Mouse (Mus musculus) forebrain, embryonic 16.5 days (tissue): Measurements from ENCODE around the gene Akt1s1. TPM values are rescaled to one million over a fixed set of nuclear protein-coding genes. Genes with fewer than 3 reads are reported as not detected.

ENCODE experiments used
- ATAC-seq: fragments of 200-750 bp; cut with Nextera tagmentation; 2 replicates; pipeline ENCODE4 v1.8.0; 2017; ENCODE audit warnings: mild to moderate bottlenecking, moderate library complexity
- H3K27ac ChIP-seq: fragments of 300-500 bp; sonication (generic); 2 replicates; pipeline ENCODE4 v1.5.1; 2014; ENCODE audit warnings: low read length, control low read depth
- H3K27me3 ChIP-seq: fragments of 300-500 bp; sonication (generic); replicated peaks from 2 replicates; pipeline ENCODE4 v1.6.1; 2014; ENCODE audit warnings: low read length; ENCODE audit not compliant: control insufficient read depth, insufficient read depth
- H3K36me3 ChIP-seq: fragments of 300-500 bp; sonication (generic); 2 replicates; pipeline ENCODE4 v1.6.1; 2014; ENCODE audit not compliant: control insufficient read depth, insufficient read depth
- H3K4me1 ChIP-seq: fragments of 300-500 bp; sonication (generic); replicated peaks from 2 replicates; pipeline ENCODE4 v1.6.1; 2014; ENCODE audit warnings: low read length; ENCODE audit not compliant: control insufficient read depth, insufficient read depth
- H3K4me2 ChIP-seq: fragments of 300-500 bp; sonication (generic); 2 replicates; pipeline ENCODE4 v1.6.1; 2014; ENCODE audit warnings: mild to moderate bottlenecking, low read length, control low read depth
- H3K4me3 ChIP-seq: fragments of 300-500 bp; sonication (generic); replicated peaks from 2 replicates; pipeline ENCODE4 v1.5.1; 2014; ENCODE audit warnings: mild to moderate bottlenecking, low read length, control low read depth
- H3K9ac ChIP-seq: fragments of 300-500 bp; sonication (generic); replicated peaks from 2 replicates; pipeline ENCODE4 v1.6.1; 2014; ENCODE audit warnings: low read depth, low read length, control low read depth
- H3K9me3 ChIP-seq: fragments of 300-500 bp; sonication (generic); 2 replicates; pipeline ENCODE4 v1.6.1; 2016; ENCODE audit warnings: low read length; ENCODE audit not compliant: control insufficient read depth
- WGBS: fragments of 180-500 bp; shearing (Covaris S2); extraction: QIAGEN DNeasy Blood & Tissue Kit; methylation state at CpG from one replicate; pipeline ENCODE4 v1.1.7; 2014; 5-methylcytosine and 5-hydroxymethylcytosine counted together
- polyA plus RNA-seq: library from polyadenylated mRNA; unstranded; fragments of >200 nt; fragmentation: Nextera tagmentation; extraction: Ambion mirVana; gene quantifications from 2 replicates; pipeline ENCODE4 v1.2.1, GENCODE M21; 2015

The Akt1s1 gene
- polyA plus RNA-seq: 103 and 110 TPM in 2 replicates

DNA sequence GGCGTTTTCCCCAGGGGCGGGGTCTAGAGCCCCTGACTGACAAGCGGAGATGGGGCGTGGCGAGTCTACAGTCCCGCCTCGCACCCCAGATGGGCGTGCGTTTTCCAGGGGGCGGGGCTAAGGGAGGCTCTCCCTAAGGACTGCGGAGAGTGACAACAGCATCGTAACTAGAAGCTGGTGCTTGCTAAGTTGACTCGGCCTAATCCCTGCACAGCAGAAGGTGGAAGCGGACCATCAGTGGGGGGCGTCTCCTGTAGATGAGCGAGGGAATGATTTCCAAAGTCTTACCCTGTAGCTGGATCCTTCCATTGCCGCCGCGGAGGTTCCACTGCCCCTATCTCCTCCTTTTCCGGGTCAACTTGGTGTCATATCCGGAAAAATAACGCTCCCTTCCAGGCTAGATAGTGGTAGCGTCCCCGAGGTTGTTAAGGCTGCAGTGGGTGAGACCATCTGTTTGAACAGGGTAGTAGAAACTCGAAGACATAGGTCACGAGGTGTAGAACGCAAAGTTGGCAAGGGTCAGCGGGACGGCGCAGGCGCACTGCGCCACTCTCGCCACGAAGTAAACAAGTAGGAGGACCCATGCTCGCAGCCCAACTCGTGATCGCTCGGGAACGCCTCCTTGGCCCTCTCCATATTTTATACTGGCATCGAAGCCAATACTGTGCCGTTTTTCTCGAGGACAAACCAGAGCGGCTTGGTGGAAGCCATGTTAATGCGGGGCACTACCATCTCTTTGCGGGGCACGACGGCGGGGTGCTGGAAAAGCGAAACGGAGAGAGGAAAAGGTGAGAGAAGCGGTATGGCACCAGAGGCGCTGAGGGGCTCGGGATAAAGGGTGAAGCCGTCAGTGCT lies at the start of gene Akt1s1, which contains the start of gene Tbc1d17:
TSS of gene Akt1s1 (plus strand) at position 431 of the 855 bp plus-strand sequence.
TSS of gene Tbc1d17 (minus strand) at position 519 of the 855 bp plus-strand sequence.
- no peaks in the 10 kb centered on the region for H3K9me3 ChIP-seq
- H3K36me3 ChIP-seq: peaks cover 15% of the 10 kb centered on the region
- WGBS: under 1% methylated on average over 54 of the region's 54 CpGs
- H3K4me3 ChIP-seq: peak within 1 kb of the TSS; percentile 71
- peak within 1 kb of the TSS; percentile 80 for H3K9ac ChIP-seq
- H3K4me1 ChIP-seq: peaks cover 25% of the 10 kb centered on the region
- peak within 1 kb of the TSS; percentile 74 for H3K4me2 ChIP-seq
- ATAC-seq: peak; percentile 87
- no peaks in the 10 kb centered on the region for H3K27me3 ChIP-seq
- H3K27ac ChIP-seq: peak within 1 kb of the TSS; percentile 99

DNA sequence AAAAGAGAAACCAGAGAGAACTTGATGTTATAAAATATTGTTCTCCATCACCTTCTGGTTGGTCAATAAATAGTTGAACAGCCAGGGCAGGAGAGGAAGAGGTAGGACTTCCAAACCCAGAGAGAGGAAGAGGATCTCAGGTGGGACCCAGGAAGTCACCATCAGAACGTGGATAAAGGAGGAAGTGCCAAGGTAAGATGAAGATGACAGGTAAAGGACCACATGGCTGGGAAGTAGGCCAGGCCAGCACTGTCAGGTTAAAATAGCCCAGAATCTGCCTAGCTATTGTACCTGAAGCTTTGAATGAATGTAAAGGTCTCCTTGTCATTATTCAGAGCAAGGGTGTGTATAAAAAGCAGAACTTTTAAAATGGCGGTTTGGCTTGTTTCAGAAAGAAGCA lies 39.9 kb upstream of the Akt1s1 start:
- Histone ChIP-seq H3K4me3 (no peak overlapping the region), H3K9me3 (no peaks in the 10 kb centered on the region), H3K27me3 (no peaks in the 10 kb centered on the region; the same call in 1 of the 2 replicates), H3K9ac (no peak overlapping the region), H3K36me3 (no peaks in the 10 kb centered on the region), H3K4me2 (no peak overlapping the region), H3K27ac (no peak overlapping the region), H3K4me1 (no peaks in the 10 kb centered on the region)
- ATAC-seq: no peak
- WGBS: 83% methylated on average over 2 of the region's 2 CpGs

DNA sequence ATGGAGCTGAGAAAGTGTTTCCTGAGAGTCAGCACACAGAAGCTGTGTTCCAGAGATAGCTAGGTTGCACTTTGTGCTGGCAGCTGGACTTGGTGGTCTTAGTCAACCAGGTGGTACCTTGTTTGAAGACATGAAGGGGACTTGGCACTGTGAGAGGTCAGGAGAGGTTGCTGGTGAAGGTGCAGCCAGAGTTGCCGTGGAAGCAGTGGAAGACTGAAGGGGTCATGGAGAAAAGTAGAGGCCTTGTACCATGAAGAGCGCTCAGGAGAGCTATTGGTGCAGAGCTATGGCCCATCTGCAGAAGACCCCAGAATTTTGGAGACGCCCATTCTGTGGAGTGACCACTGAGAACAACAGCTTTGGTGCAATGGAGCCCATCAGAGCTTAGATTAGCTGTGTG lies 39.3 kb upstream of the Akt1s1 start:
- Histone ChIP-seq H3K9ac (no peak overlapping the region), H3K9me3 (no peaks in the 10 kb centered on the region), H3K27me3 (no peaks in the 10 kb centered on the region; the same call in 1 of the 2 replicates), H3K4me3 (no peak overlapping the region), H3K4me2 (no peak overlapping the region), H3K4me1 (no peaks in the 10 kb centered on the region), H3K36me3 (no peaks in the 10 kb centered on the region), H3K27ac (no peak overlapping the region)
- 96% methylated on average over 3 of the region's 3 CpGs for WGBS
- ATAC-seq: no peak

DNA sequence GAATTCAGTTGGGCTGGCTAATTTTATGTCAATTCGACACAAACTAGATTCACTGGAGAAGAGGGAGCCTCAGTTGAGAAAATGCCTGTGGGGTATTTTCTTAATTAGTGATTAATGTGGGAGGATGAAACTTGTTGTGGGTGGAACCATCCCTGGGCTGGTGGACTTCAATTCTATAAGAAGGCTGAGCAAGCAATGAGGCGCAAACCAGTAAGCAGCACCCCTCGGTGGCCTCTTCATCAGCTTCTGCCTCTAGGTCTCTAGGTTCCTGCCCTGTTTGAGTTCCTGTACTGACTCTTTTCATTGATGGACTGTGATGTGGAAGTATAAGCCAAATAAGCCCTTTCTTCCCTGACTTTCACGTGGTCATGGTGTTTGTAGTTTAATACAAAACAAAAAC lies 38.4 kb upstream of the Akt1s1 start:
- Histone ChIP-seq H3K4me1 (peaks cover 6% of the 10 kb centered on the region), H3K9ac (no peak overlapping the region), H3K36me3 (no peaks in the 10 kb centered on the region), H3K27ac (no peak overlapping the region), H3K4me3 (no peak overlapping the region), H3K27me3 (no peaks in the 10 kb centered on the region), H3K9me3 (no peaks in the 10 kb centered on the region), H3K4me2 (no peak overlapping the region)
- ATAC-seq: no peak
- WGBS: 72% methylated on average over 4 of the region's 4 CpGs

DNA sequence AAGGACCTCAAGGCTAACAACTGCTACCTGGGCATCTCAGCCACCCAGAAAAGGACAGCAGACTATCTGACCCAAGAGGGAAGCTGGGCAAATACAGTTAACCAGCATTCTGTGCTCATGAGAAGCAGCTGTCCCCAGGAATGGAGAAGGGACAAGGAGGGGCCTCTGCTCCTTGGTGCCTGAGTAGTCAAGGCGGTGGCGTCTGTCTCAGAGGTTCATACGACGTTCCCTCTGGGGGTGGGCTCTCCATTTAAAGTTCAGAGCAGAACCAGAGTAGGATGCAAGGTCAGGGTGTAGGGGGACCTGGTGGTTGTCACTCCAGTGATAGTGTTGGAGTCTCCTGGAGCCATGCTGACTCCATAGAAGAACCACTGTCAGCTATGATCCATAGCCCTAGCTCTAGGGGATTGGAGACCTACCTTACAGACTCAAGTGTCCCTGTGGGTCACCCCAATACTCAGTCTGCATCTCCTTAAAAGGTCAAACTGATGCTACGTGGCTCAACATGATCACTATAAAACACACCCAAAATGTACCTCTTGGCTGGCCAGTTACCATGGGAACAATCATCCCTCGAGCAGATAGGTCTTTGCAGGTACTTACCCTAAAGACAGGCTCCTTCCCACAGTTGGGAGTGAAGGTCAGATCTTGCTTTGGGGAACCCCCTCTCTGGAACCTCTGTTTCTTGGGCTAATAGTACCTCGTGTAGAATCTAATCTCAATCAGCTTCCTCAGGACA lies 37.8 kb upstream of the Akt1s1 start:
- Histone ChIP-seq H3K27me3 (no peaks in the 10 kb centered on the region), H3K4me2 (no peak overlapping the region), H3K27ac (no peak overlapping the region), H3K4me3 (no peak overlapping the region), H3K9ac (no peak overlapping the region), H3K4me1 (peaks cover 7% of the 10 kb centered on the region), H3K9me3 (no peaks in the 10 kb centered on the region), H3K36me3 (no peaks in the 10 kb centered on the region)
- WGBS: 91% methylated on average over 7 of the region's 7 CpGs
- no peak for ATAC-seq

DNA sequence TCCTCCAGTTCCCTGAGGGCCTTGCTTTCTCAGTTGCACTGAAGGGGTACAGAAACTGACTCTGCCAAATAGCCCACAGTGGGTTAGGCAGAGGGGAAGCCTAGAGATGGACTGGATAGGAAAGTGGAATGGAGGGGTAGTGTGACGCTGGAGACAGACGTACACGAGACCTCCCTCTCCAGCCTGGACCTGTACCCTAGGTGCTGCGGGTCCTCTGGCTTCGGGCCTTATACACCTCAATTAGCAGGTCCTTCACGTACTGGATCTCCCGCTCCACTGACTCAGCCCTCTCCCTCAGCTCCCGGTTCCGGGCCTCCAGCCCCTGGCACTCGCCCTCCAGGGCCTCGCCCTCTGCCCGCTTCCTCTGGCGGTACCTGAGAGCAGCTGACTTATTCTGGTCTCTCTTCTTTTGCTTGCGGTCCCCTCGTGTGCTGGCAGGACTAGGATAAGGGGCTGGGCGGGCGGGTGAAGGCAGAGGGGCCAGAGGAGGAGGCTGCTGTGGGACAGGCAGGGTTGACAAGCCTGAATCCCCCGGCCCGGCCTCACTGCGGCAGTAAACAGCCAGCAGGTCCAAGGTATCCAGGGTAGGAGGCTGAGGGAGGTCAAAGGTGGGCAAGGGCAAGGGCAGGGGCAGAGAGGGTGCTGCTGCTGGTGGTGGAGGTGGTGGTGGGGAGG lies 36.0 kb upstream of the Akt1s1 start:
- H3K27me3 ChIP-seq: no peaks in the 10 kb centered on the region
- no peak overlapping the region for H3K4me3 ChIP-seq
- WGBS: 92% methylated on average over 20 of the region's 20 CpGs
- H3K36me3 ChIP-seq: no peaks in the 10 kb centered on the region
- no peaks in the 10 kb centered on the region for H3K9me3 ChIP-seq
- no peak for ATAC-seq
- H3K27ac ChIP-seq: no peak overlapping the region
- H3K4me2 ChIP-seq: no peak overlapping the region
- no peak overlapping the region for H3K9ac ChIP-seq
- peaks cover 16% of the 10 kb centered on the region for H3K4me1 ChIP-seq

DNA sequence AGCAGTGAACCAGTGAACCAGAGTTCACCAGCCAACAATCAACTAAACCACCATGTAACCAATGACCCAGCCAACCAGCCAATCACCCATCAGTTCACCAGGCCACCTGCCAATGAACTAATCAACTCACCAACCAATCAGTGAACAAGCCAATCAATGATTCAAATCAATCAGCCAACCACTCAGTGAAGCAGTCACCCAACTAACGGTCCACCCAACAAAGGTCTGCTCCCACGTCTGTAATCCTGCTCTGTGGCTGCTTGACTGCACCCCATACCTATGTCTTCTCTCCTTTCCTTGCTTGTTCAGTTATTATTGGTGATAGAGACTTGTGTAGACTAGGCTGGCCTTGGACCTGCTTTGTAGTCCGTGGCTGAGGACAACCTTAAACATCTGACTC lies 34.8 kb upstream of the Akt1s1 start:
- no peak for ATAC-seq
- Histone ChIP-seq H3K27ac (no peak overlapping the region), H3K9me3 (no peaks in the 10 kb centered on the region), H3K27me3 (no peaks in the 10 kb centered on the region), H3K4me1 (peaks cover 28% of the 10 kb centered on the region), H3K9ac (no peak overlapping the region), H3K4me3 (no peak overlapping the region), H3K36me3 (no peaks in the 10 kb centered on the region), H3K4me2 (no peak overlapping the region)
- 87% methylated on average over 3 of the region's 3 CpGs for WGBS

DNA sequence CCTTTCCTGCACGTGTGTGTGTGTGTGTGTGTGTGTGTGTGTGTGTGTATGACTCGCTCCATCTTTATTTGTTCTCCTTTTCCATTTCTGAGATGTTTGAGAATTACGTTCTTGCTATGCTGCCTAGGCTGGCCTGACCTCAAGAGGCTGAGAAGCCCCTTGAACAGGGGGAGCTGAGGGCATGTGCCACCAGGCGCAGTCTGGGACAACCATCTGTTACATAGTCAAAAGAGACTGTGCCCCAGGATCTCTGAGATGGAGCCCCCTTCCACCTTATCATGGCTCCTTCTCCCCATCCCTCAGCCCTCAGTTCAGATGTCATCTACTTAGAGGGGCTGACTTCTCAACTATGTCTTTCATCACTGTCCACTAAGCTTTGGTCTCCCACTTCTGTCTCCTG lies 34.4 kb upstream of the Akt1s1 start:
- H3K27ac ChIP-seq: no peak overlapping the region
- 86% methylated on average over 4 of the region's 4 CpGs for WGBS
- peaks cover 33% of the 10 kb centered on the region for H3K4me1 ChIP-seq
- H3K36me3 ChIP-seq: no peaks in the 10 kb centered on the region
- no peak overlapping the region for H3K9ac ChIP-seq
- H3K4me3 ChIP-seq: no peak overlapping the region
- H3K9me3 ChIP-seq: no peaks in the 10 kb centered on the region
- no peak overlapping the region for H3K4me2 ChIP-seq
- H3K27me3 ChIP-seq: no peaks in the 10 kb centered on the region
- ATAC-seq: no peak
